Mouse (Mus musculus) urinary bladder, adult 18-20 months (tissue): Measurements from ENCODE around the gene Siglecf.

Experiments
- DNase-seq, 2 experiments: peaks; one replicate each; pipeline ENCODE4 v3.0.0; 2022; ENCODE audit warnings: low spot score in 2 of 2, mixed read lengths in 2 of 2

Gene Siglecf

DNA sequence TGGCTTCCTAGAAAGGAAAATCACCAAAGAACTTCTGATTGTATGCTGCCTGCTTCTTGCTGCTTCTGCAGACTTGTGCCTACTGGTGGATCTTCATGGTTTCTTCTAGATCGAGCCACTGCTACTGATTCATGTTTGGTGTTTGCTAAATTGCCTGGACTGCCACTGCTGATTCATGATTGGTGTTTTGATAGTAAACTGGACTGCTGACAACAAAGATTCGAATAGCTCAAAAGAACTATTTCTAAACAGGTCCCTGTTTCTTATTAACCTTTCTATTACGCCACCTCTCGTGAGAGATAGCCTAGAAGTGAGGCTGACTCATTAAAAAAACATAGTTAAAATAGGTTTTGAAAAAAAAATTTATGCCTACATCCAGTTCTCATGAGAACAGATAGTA, 10.9 kb downstream of the Siglecf start:
- no peak for DNase-seq

DNA sequence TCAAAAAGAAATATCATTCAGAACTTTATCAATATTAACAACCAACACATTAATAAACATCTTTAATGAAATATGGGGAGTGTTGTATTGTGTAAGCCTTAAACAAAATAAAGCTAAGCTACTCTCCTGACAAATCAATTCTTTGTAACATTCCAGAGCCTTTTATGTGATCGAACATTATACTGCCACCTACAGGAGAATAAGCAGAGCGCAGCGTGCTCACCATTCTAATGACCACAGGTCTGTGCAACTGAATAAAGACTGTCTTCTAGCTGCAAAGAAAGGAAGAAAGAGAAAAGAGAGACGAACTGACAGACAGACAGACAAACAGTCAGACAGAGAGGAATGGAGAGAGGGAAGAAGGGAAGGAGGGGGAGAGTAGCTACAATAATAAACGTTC, 27.1 kb downstream of the Siglecf start:
- DNase-seq = peak in 1 of 2 experiments; percentile 7

DNA sequence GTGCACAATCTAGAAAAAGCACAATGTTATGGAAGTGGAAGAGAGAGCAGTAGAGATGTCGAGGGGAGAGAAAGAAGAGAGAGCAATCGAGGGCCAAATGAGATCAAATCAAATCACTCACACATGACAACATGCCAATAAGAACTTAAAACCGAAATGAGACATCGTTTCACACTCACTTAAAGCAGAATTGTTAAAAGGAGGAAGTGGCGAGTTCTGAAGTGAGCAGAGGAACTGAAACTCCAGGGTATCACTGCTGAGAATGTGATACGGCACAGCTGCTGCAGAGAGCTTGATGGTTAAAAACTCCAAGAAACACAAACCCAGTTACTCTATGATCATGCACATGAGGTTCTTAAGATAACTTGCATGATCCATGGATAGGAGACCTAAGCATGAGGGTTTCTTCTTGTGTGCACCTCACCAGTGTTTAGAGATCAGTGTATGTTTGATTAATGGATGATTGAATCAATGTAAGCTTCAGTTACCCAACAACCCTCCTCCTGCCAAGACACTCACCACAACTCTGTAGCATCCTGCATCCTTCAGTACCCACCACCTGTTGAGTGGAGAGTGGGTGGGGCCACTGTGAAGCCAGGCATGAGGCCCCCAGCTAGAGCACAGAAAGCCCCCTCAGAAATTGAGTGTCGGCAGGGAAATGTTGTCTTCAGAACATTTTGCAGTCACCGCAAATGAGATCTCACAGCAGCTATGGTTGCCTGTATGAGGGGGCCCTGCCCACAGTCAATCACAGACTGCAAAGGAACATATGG, 41.4 kb downstream of the Siglecf start:
- DNase-seq = no peak

DNA sequence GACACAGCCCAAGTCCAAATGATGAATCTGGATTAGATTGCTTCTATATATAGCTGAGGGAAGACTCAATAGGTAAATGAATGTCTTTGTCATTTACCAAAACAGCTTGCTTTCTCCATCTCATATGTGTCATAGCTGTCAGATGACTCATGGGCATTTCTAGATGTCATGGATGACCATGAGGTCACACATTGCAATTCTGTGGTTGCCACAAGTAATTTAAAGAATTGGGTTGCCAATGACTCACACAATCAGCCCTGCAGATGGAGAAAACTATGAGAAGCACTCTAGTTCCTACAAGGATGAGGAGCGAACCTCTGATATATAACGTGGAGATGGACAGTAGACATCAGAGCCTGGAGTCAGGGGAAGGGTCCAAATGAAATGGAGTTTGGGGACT, 48.4 kb downstream of the Siglecf start:
- no peak for DNase-seq

DNA sequence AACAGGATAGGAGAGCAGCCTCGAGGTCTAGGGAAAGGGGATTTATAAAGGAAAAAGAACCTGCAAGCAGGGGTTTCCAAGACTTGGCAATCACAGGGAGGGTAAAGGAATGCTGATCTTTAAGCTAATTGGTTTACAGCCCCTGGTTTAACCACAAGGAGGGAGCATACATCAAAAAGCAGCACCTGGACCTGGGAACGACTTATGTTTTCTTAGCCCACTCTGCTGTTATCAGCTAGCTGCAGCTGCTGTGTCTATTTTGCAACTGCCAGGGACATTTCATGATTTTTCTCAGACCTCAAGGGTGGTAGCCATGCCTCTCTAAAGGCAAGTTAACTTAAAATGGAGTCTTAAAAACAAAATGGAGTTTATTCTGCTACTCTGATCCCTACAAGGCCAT, 51.6 kb downstream of the Siglecf start:
- DNase-seq = no peak

DNA sequence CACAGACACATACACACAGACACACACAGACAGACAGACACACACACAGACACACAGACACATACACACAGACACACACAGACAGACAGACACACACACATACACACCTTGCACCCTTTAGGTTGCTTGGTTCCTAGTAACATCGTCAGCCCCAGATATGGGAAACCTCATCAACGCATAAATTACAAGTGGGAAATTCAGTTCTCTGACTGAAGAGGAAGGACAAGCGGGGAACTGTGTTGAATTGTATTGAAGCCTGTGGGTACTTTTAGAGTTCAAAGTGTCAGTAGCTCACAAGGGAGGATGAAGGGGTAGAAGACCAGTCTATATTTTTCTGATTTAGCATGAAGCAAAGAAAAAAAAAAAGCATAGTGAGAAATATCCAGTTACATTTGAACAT, 56.4 kb downstream of the Siglecf start:
- DNase-seq = no peak

DNA sequence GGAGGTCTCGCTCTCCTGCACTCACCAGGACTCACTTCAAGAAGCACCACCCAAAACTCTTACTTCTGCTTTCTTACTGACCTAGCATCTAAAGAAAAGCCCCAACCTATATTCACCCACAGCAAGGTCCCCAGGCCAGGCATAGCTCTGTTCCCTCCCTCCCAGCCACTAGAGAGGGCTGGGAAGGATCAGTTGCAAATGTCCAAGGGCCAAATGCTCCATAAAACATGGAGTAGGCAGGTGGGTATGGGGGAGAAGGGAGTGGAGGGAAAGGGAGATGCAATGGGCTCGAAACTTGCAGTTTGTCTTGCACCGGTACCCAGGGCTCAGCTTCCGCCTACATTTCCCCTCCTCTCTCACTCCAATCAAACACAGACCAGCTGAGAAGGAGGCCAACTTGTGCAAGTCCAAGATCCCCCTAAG, 57.0 kb downstream of the Siglecf start, which contains the start of gene Siglecg:
Siglecg (plus strand) TSS at position 74 of the 423 bp plus-strand sequence.
- DNase-seq = no peak

DNA sequence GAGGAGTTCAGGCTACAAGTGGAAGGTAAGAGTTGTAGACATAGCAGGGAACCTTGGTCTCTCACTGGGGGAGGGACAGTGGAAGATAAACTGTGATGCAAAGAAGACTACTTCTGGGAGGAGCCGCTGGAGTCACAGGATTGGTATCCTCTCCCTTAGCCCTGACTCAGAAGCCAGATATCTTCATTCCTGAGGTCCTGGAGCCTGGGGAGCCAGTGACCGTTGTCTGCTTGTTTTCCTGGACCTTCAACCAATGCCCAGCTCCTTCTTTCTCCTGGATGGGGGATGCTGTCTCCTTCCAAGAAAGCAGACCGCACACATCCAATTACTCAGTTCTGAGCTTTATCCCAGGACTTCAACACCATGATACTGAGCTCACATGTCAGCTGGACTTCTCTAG, 57.9 kb downstream of the Siglecf start:
- DNase-seq = no peak
